Mouse (Mus musculus) heart, adult 2 months (tissue): ENCODE data around the gene Sdk2. TPM values are rescaled to one million over a fixed set of nuclear protein-coding genes. Genes with fewer than 3 reads are reported as not detected.

ENCODE experiments used
- DNase-seq, 2 experiments: peaks; one replicate each; pipeline ENCODE4 v3.0.0; 2021
- H3K27ac ChIP-seq: fragments of 200-600 bp; 2 replicates; pipeline ENCODE4 v1.8.1; 2022
- H3K27me3 ChIP-seq: fragments of 200-500 bp; 2 replicates; pipeline ENCODE4 v1.6.1; 2012; ENCODE audit warnings: mild to moderate bottlenecking, low read length, inconsistent platforms, mixed read lengths; ENCODE audit not compliant: control insufficient read depth, insufficient read depth
- H3K36me3 ChIP-seq: fragments of 200-500 bp; 2 replicates; pipeline ENCODE4 v1.6.1; 2012; ENCODE audit warnings: low read length, inconsistent platforms; ENCODE audit not compliant: control insufficient read depth, insufficient read depth
- H3K4me1 ChIP-seq: fragments of 200-500 bp; 2 replicates; pipeline ENCODE4 v1.6.1; 2011; ENCODE audit warnings: low read length; ENCODE audit not compliant: control insufficient read depth, insufficient read depth
- H3K4me3 ChIP-seq: fragments of 200-600 bp; 2 replicates; pipeline ENCODE4 v1.8.1; 2022
- H3K79me2 ChIP-seq: fragments of 200-500 bp; replicated peaks from 2 replicates; pipeline ENCODE4 v1.6.1; 2012; ENCODE audit warnings: mild to moderate bottlenecking, inconsistent platforms, low read length, moderate library complexity, mixed read lengths; ENCODE audit not compliant: control insufficient read depth, insufficient read depth
- H3K9ac ChIP-seq: fragments of 200-500 bp; 2 replicates; pipeline ENCODE4 v1.6.1; 2012; ENCODE audit warnings: low read depth, mild to moderate bottlenecking, control low read depth, inconsistent platforms, low read length, mixed read lengths
- CTCF ChIP-seq: fragments of 200-600 bp; IDR thresholded peaks from 2 replicates; pipeline ENCODE4 v1.8.1; 2022; ENCODE audit warnings: antibody characterized with exemption, mild to moderate bottlenecking, moderate library complexity
- EP300 ChIP-seq: fragments of 200-500 bp; IDR thresholded peaks from 2 replicates; pipeline ENCODE4 v1.6.1; 2011; ENCODE audit warnings: low read depth, low read length, control low read depth; ENCODE audit not compliant: insufficient read depth
- POLR2A ChIP-seq: fragments of 200-500 bp; IDR thresholded peaks from 2 replicates; pipeline ENCODE4 v1.6.1; 2011; ENCODE audit warnings: mild to moderate bottlenecking, low read depth, low read length, control low read depth; ENCODE audit not compliant: insufficient read depth
- WGBS: fragments of 180-500 bp; shearing (Covaris S2); methylation state at CpG from one replicate; pipeline ENCODE4 v1.1.7; 2018; 5-methylcytosine and 5-hydroxymethylcytosine counted together
- intact Hi-C: fragments of 180-260 bp; cut with DNase I; formaldehyde crosslinking; loops from one replicate; pipeline ENCODE4 v1.15.1; 2025
- polyA plus RNA-seq: library from polyadenylated mRNA; depleted of rRNA; stranded (reverse); fragments of >200 nt; gene quantifications from 2 replicates; pipeline ENCODE4 v1.2.3, GENCODE M21; 2012
- total RNA-seq, 2 experiments: library from RNA; stranded (reverse); gene quantifications; 2 replicates each; pipeline ENCODE4 v1.2.3; 2021

Gene Sdk2
- total and polyA plus RNA-seq, 3 experiments, result 0.49 to 1.9 (median 1.5) TPM

DNA sequence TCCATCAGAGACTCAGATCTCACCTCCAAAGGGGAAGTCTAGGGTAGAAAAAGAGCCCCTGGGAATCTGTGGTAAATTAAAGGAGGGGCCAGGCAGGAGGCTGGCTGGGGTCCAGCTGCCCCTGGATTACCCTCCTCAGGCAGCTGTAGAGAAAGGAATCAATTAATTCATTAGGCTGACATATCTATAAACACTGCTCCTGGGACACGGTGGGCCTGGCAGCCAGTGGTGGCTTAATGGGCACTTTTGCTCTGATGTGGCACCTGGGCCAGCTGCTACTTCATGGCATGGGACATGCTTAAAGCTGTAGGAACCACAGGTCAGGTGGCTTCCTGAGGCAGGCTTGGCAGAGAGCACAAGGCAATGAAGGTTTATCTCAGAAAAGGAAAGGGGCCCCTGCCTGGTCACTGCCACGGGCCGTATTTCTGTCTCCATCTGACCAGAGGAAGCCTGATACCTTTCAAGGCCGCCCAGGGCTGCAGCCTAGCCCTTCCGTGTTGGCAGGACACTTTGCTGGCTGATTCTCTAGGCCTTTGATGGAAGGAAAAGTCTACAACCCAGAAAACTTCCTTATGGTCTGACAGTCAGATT, 80.9 kb downstream of the Sdk2 start:
- 31% methylated on average over 5 of the region's 5 CpGs for WGBS

DNA sequence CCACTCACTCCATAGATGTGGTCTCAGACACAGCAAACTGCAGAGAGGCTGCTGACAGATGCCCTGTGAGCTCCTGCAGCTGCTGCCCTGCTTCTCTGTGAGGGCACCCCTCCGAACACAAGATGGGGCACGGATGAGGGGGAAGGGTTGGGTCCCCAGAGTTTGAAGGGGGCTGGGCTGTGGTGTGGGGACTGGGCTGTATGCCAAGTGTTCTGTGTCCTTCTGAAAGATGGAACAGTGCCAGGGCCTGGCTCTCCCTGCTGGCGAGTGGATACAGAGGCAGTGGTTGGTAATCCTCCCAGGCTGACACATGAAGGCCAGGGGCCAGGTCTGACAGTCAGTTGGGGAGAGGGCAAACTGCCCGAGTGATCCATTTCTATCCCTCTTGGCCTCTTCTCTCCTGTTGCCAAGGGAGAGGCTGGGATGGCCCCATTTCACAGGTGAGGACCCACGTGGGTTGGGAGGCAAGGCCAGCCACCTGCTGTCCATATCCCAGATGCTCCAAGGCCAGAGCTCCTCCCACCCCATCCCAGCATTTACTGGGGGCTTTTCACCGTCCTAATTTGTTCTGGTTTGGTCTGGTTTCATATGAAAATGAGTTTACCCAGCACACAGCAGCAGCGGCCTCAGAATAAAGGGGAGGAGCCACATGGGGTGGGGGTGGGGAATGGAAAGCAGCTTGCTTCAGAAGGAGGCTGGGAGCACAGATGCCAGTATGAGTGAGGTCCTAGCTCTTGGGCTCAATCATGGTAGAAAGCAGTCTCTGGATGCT, 84.9 kb downstream of the Sdk2 start:
- Histone ChIP-seq H3K4me3 (no peak overlapping the region), H3K4me1 (no peaks in the 10 kb centered on the region), H3K27ac (no peak overlapping the region), H3K9ac (no peak overlapping the region), H3K79me2 (no peaks in the 10 kb centered on the region), H3K36me3 (no peaks in the 10 kb centered on the region), H3K27me3 (no peaks in the 10 kb centered on the region)
- intact Hi-C loops, result no loop called here
- DNase-seq, result no peak
- WGBS, result 33% methylated on average over 7 of the region's 7 CpGs
- TF ChIP-seq EP300 (no peak), POLR2A (no peak), CTCF (no peak)

More for the DNA sequence above, 80.9 kb downstream of the Sdk2 start:
- Histone ChIP-seq H3K9ac (no peak overlapping the region), H3K27ac (no peak overlapping the region), H3K4me1 (no peaks in the 10 kb centered on the region), H3K36me3 (no peaks in the 10 kb centered on the region), H3K79me2 (no peaks in the 10 kb centered on the region), H3K4me3 (no peak overlapping the region), H3K27me3 (no peaks in the 10 kb centered on the region)
- intact Hi-C loops, result no loop called here
- no peak for TF ChIP-seq CTCF
- no peak for TF ChIP-seq POLR2A
- TF ChIP-seq EP300, result no peak
- DNase-seq, result no peak

DNA sequence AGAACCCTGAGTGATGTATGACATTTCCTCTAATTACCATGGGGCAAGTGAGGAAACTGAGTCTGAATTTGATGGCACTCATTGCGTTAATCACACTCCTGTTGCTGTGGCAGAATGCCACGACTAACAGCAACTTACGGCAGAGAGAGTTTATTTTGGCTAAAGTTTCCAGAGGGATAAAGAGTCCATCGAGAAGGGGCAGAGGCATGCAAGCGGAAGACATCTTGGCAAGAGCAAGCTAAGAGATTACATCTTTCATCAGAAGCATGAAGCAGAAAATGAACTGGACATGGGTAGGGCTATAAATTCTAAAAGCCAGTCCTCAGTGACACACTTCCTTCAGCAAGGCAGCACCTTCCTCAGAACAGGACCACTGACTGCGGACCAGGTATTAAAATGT, 85.8 kb downstream of the Sdk2 start:
- DNase-seq, result no peak
- no peak overlapping the region for H3K4me3 ChIP-seq
- no peaks in the 10 kb centered on the region for H3K36me3 ChIP-seq
- intact Hi-C loops, result no loop called here
- no peaks in the 10 kb centered on the region for H3K27me3 ChIP-seq
- no peak overlapping the region for H3K9ac ChIP-seq
- H3K27ac ChIP-seq, result no peak overlapping the region
- 47% methylated on average over 6 of the region's 6 CpGs for WGBS
- TF ChIP-seq POLR2A, result no peak
- no peak for TF ChIP-seq CTCF
- no peak for TF ChIP-seq EP300
- H3K79me2 ChIP-seq, result no peaks in the 10 kb centered on the region
- no peaks in the 10 kb centered on the region for H3K4me1 ChIP-seq

DNA sequence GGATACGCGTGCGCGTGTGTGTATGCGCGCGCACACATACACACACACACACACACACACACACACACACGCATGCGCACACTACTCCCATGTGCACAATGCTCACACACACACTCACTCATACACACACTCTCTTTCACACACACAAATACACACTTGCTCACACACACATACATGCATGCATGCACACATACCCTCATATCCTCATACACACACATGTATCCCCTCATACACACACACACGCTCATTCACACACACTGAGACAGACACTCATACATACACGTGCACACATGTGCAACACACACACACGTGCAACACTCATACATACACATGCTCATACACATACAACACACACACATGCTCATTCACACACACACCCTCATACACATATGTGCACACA, 88.5 kb downstream of the Sdk2 start:
- intact Hi-C loops, result no loop called here
- 98% methylated on average over 12 of the region's 12 CpGs for WGBS

DNA sequence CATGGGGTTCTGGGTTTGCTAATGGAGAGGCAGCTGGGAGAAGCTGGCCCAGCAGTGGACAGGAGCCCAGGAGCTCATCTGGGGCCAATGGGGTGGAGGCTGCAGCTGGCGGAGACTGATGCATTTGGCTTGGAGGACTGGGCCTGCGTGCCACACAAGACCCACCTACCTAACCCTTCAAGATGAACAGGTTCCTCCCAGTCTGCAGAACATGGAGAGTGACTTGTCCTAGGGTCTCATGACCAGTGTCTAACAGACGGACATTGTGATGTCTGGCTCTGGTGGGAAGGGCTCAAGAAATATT, 91.2 kb downstream of the Sdk2 start:
- H3K27me3 ChIP-seq, result no peaks in the 10 kb centered on the region
- peak in 1 of 2 experiments; percentile 7 for DNase-seq
- peaks cover 1% of the 10 kb centered on the region; the same call in 1 of the 2 replicates for H3K4me1 ChIP-seq
- H3K27ac ChIP-seq, result no peak overlapping the region
- WGBS, result 74% methylated on average over 3 of the region's 3 CpGs
- H3K9ac ChIP-seq, result no peak overlapping the region
- intact Hi-C loops, result no loop called here
- no peak overlapping the region for H3K4me3 ChIP-seq
- no peaks in the 10 kb centered on the region for H3K36me3 ChIP-seq
- H3K79me2 ChIP-seq, result no peaks in the 10 kb centered on the region
- TF ChIP-seq CTCF (no peak), EP300 (no peak), POLR2A (no peak)

More for the DNA sequence above, 88.5 kb downstream of the Sdk2 start:
- TF ChIP-seq POLR2A, result no peak
- no peak for TF ChIP-seq EP300
- no peak for TF ChIP-seq CTCF
- DNase-seq, result no peak
- Histone ChIP-seq H3K79me2 (no peaks in the 10 kb centered on the region), H3K36me3 (no peaks in the 10 kb centered on the region), H3K27ac (no peak overlapping the region), H3K27me3 (no peaks in the 10 kb centered on the region), H3K9ac (no peak overlapping the region), H3K4me1 (no peaks in the 10 kb centered on the region), H3K4me3 (no peak overlapping the region)

DNA sequence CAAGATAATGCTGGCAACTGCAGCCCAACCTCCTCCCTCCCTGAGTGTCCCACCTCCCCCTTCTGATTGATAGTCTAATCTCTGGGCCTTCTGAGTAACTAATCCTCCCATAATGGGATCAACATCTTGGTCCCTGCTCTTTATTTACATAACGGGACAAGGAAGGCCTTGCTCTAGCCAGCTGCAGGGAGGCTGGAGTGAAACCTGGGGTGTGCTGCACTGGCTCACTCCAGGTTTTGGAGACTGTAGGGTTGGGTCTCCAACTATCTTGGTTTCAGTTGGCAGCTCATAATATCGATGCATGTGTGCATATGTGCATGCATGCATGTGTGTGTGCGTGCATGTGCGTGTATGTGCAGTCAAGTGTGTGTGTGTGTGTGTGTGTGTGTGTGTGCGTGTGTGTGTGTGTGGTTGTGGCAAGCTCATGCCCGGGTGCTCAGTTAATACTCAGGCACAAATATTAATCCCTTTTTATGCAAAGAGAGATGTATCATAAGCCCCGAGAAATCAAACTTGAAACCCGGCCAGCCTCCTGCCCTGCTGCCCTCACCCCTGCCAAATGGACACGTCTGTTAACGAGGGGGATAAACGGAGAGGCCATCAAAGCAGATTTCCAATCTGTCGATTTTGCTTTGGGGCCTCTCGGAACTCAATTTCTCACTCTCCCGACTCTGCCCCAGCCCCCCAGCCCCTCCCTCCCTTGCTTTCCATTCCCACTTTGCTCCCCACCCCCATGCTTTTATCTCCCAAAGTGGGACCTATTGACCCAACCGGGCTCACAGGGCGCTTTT, 91.8 kb downstream of the Sdk2 start:
- Histone ChIP-seq H3K4me3 (no peak overlapping the region), H3K9ac (no peak overlapping the region), H3K4me1 (peaks cover 1% of the 10 kb centered on the region; the same call in 1 of the 2 replicates), H3K79me2 (no peaks in the 10 kb centered on the region), H3K27me3 (no peaks in the 10 kb centered on the region), H3K27ac (no peak overlapping the region), H3K36me3 (no peaks in the 10 kb centered on the region)
- WGBS, result 61% methylated on average over 16 of the region's 16 CpGs
- intact Hi-C loops, result no loop called here
- no peak for DNase-seq
- no peak for TF ChIP-seq CTCF
- no peak for TF ChIP-seq EP300
- TF ChIP-seq POLR2A, result no peak
